Mouse (Mus musculus) megakaryocyte, embryonic 14.5 days (primary cell): ENCODE data around the gene Cnppd1. TPM values are rescaled to one million over a fixed set of nuclear protein-coding genes. Genes with fewer than 3 reads are reported as not detected.

Experiments
- H3K27me3 ChIP-seq: replicated peaks from 2 replicates; pipeline ENCODE3; 2012; ENCODE audit warnings: inconsistent platforms
- H3K36me3 ChIP-seq: replicated peaks from 2 replicates; pipeline ENCODE3; 2012; ENCODE audit warnings: low read length, inconsistent platforms, mixed read lengths
- H3K4me1 ChIP-seq: 2 replicates; pipeline ENCODE4 v1.6.1; 2012; ENCODE audit warnings: inconsistent platforms
- H3K4me3 ChIP-seq: replicated peaks from 2 replicates; pipeline ENCODE3; 2012; ENCODE audit warnings: moderate library complexity, mild to moderate bottlenecking, inconsistent platforms
- H3K9me3 ChIP-seq: 2 replicates; pipeline ENCODE4 v1.6.1; 2012; ENCODE audit warnings: inconsistent platforms
- FLI1 ChIP-seq: IDR thresholded peaks from 2 replicates; pipeline ENCODE4 v1.6.1; 2012; ENCODE audit warnings: low read length, inconsistent platforms, mixed read lengths
- GATA1 ChIP-seq: IDR thresholded peaks from 3 replicates; pipeline ENCODE4 v1.6.1; 2012; ENCODE audit warnings: mixed read lengths, low read length, inconsistent platforms, borderline replicate concordance
- polyA plus RNA-seq: library from polyadenylated mRNA; stranded (reverse); fragments of >175 nt; gene quantifications from 2 replicates; pipeline ENCODE4 v1.2.3, GENCODE M21; 2012; ENCODE audit warnings: low replicate concordance; ENCODE audit not compliant: insufficient read depth

Gene Cnppd1
- polyA plus RNA-seq, 1 experiment = 34.3 TPM

GRCm38 (mm10) chr1:75128641-75129040 is 13.9 kb downstream of the Cnppd1 start:
- H3K36me3 ChIP-seq = no peaks in the 10 kb centered on the region
- TF ChIP-seq GATA1 (no peak), FLI1 (no peak)
- peaks cover 20% of the 10 kb centered on the region for H3K4me1 ChIP-seq
- H3K9me3 ChIP-seq = no peaks in the 10 kb centered on the region
- peaks cover 21% of the 10 kb centered on the region for H3K27me3 ChIP-seq
- no peak overlapping the region for H3K4me3 ChIP-seq

- H3K4me3 ChIP-seq = peak overlapping the region; percentile 94
- H3K4me1 ChIP-seq = peaks cover 21% of the 10 kb centered on the region
- TF ChIP-seq FLI1 (no peak), GATA1 (no peak)
- no peaks in the 10 kb centered on the region for H3K9me3 ChIP-seq
- peaks cover 10% of the 10 kb centered on the region for H3K27me3 ChIP-seq
- H3K36me3 ChIP-seq = no peaks in the 10 kb centered on the region
Measured at GRCm38 (mm10) chr1:75125418-75125817, 17.1 kb downstream of the Cnppd1 start.

GRCm38 (mm10) chr1:75124346-75125321 is 17.9 kb downstream of the Cnppd1 start, which contains the start of gene Nhej1:
Gene Nhej1, minus strand, starts transcription at chr1:75125200.
- no peaks in the 10 kb centered on the region for H3K36me3 ChIP-seq
- H3K9me3 ChIP-seq = no peaks in the 10 kb centered on the region
- peak within 1 kb of the TSS; percentile 94 for H3K4me3 ChIP-seq
- peaks cover 7% of the 10 kb centered on the region for H3K27me3 ChIP-seq
- no peak for TF ChIP-seq GATA1
- no peak for TF ChIP-seq FLI1
- peaks cover 21% of the 10 kb centered on the region for H3K4me1 ChIP-seq

DNA sequence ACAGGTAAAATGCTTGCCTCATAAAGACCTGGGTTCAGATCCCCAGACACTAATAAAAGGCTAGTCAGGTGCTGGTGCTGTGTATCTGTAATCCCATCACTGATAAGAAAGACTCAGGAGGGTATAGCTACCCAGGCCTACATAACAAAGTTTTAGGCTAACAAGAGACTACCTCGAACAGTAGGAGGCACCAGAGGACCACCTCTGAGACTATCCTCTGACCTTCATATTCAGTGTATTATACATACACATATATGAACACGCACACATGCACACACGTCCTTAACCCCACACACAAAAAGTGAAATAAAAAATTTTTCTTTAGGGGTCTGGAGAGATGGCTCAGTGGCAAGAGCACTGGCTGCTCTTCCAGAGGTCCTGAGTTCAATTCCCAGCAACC is 20.3 kb downstream of the Cnppd1 start:
- no peak for TF ChIP-seq FLI1
- TF ChIP-seq GATA1 = no peak
- no peaks in the 10 kb centered on the region for H3K9me3 ChIP-seq
- H3K27me3 ChIP-seq = no peaks in the 10 kb centered on the region
- no peaks in the 10 kb centered on the region for H3K36me3 ChIP-seq
- H3K4me1 ChIP-seq = peaks cover 18% of the 10 kb centered on the region
- H3K4me3 ChIP-seq = no peak overlapping the region

Other genes starting within 250 kb of the Cnppd1 start
- not detected in 2 replicates for gene Cryba2, start 249.6 kb downstream of the Cnppd1 start, polyA plus RNA-seq
- 0.02 TPM in 1 of 2 replicates, not detected in the other for gene Cfap65, start 207.1 kb downstream of the Cnppd1 start, polyA plus RNA-seq
- 0.10 TPM in 1 of 2 replicates, not detected in the other for gene Ihh, start 191.0 kb downstream of the Cnppd1 start, polyA plus RNA-seq
- 0.66 TPM in 1 of 2 replicates, not detected in the other for gene Nhej1, start 17.5 kb downstream of the Cnppd1 start, polyA plus RNA-seq
- not detected in 2 replicates for gene Slc23a3, start 8.8 kb downstream of the Cnppd1 start, polyA plus RNA-seq
- 42.4 and 48.9 TPM in 2 replicates for gene Retreg2, start 67 bp upstream of the Cnppd1 start, polyA plus RNA-seq
- 20.4 and 28.1 TPM in 2 replicates for gene Zfand2b, start 25.9 kb upstream of the Cnppd1 start, polyA plus RNA-seq
- gene Abcb6, start 37.7 kb upstream of the Cnppd1 start, polyA plus RNA-seq = 6.4 and 12.6 TPM in 2 replicates
- 0.68 and 8.0 TPM in 2 replicates for gene Ankzf1, start 49.4 kb upstream of the Cnppd1 start, polyA plus RNA-seq
- 58.1 and 99.4 TPM in 2 replicates for gene Atg9a, start 49.5 kb upstream of the Cnppd1 start, polyA plus RNA-seq
- 0.47 and 1.1 TPM in 2 replicates for gene Glb1l, start 68.1 kb upstream of the Cnppd1 start, polyA plus RNA-seq
- gene Stk16, start 68.1 kb upstream of the Cnppd1 start, polyA plus RNA-seq = 195 and 221 TPM in 2 replicates
- gene Tuba4a, start 77.2 kb upstream of the Cnppd1 start, polyA plus RNA-seq = 283 and 585 TPM in 2 replicates
- gene A630095N17Rik, start 89.4 kb upstream of the Cnppd1 start, polyA plus RNA-seq = not detected in 2 replicates
- gene Dnajb2, start 93.7 kb upstream of the Cnppd1 start, polyA plus RNA-seq = 97.0 and 100 TPM in 2 replicates
- gene Ptprn, start 121.8 kb upstream of the Cnppd1 start, polyA plus RNA-seq = 12.4 and 22.6 TPM in 2 replicates
- gene Resp18, start 135.7 kb upstream of the Cnppd1 start, polyA plus RNA-seq = 0.26 TPM in 1 of 2 replicates, not detected in the other
- 165 and 178 TPM in 2 replicates for gene Dnpep, start 175.3 kb upstream of the Cnppd1 start, polyA plus RNA-seq
- 0.11 TPM in 1 of 2 replicates, not detected in the other for gene Des, start 217.6 kb upstream of the Cnppd1 start, polyA plus RNA-seq
- gene Speg, start 232.6 kb upstream of the Cnppd1 start, polyA plus RNA-seq = 48.7 TPM in 1 of 2 replicates, not detected in the other